Mouse (Mus musculus) R1 (cell line): Measurements from ENCODE around the gene Anxa6.

Source experiments
- DNase-seq: peaks from one replicate; pipeline ENCODE4 v3.0.0-alpha.2; 2018; ENCODE audit warnings: low read depth, low spot score

Anxa6 gene

GRCm38 (mm10) chr11:55031211-55031990 is 1.8 kb downstream of the Anxa6 start:
- no peak for DNase-seq

- DNase-seq, result no peak
Measured at GRCm38 (mm10) chr11:55028509-55028908, 4.7 kb downstream of the Anxa6 start.

- no peak for DNase-seq
Measured at GRCm38 (mm10) chr11:55027204-55027855, 5.9 kb downstream of the Anxa6 start.

GRCm38 (mm10) chr11:55025896-55026295 is 7.3 kb downstream of the Anxa6 start:
- DNase-seq, result no peak

- no peak for DNase-seq
Measured at GRCm38 (mm10) chr11:55023583-55023982, 9.7 kb downstream of the Anxa6 start.

GRCm38 (mm10) chr11:55023049-55023564 is 10.1 kb downstream of the Anxa6 start:
- DNase-seq, result peak; percentile 63

GRCm38 (mm10) chr11:55022508-55022907 is 10.7 kb downstream of the Anxa6 start:
- no peak for DNase-seq

- peak; percentile 39 for DNase-seq
Measured at GRCm38 (mm10) chr11:55021859-55022258, 11.4 kb downstream of the Anxa6 start.

GRCm38 (mm10) chr11:55021458-55021857 is 11.8 kb downstream of the Anxa6 start:
- DNase-seq, result no peak

GRCm38 (mm10) chr11:55019711-55020110 is 13.5 kb downstream of the Anxa6 start:
- DNase-seq, result no peak

GRCm38 (mm10) chr11:55018034-55018433 is 15.2 kb downstream of the Anxa6 start:
- no peak for DNase-seq

GRCm38 (mm10) chr11:55017201-55017600 is 16.0 kb downstream of the Anxa6 start:
- no peak for DNase-seq

- DNase-seq, result no peak
Measured at GRCm38 (mm10) chr11:55016758-55017157, 16.5 kb downstream of the Anxa6 start.

- no peak for DNase-seq
Measured at GRCm38 (mm10) chr11:55015831-55016241, 17.4 kb downstream of the Anxa6 start.

GRCm38 (mm10) chr11:55015264-55015663 is 18.0 kb downstream of the Anxa6 start:
- DNase-seq, result no peak

GRCm38 (mm10) chr11:55013802-55014201 is 19.4 kb downstream of the Anxa6 start:
- no peak for DNase-seq

- peak; percentile 30 for DNase-seq
Measured at GRCm38 (mm10) chr11:55012551-55013521, 20.4 kb downstream of the Anxa6 start.

- no peak for DNase-seq
Measured at GRCm38 (mm10) chr11:55011440-55011839, 21.8 kb downstream of the Anxa6 start.

- no peak for DNase-seq
Measured at GRCm38 (mm10) chr11:55008230-55008629, 25.0 kb downstream of the Anxa6 start.

- no peak for DNase-seq
Measured at GRCm38 (mm10) chr11:55005684-55006083, 27.6 kb downstream of the Anxa6 start.

- no peak for DNase-seq
Measured at GRCm38 (mm10) chr11:55004970-55005502, 28.2 kb downstream of the Anxa6 start.
